Mouse (Mus musculus) stomach, embryonic 16.5 days (tissue): ENCODE results near the gene Dab2ip. TPM values are rescaled to one million over a fixed set of nuclear protein-coding genes. Genes with fewer than 3 reads are reported as not detected.

ENCODE experiments used
- ATAC-seq: fragments of 200-750 bp; cut with Nextera tagmentation; 2 replicates; pipeline ENCODE4 v1.8.0; 2017; ENCODE audit warnings: moderate number of reproducible peaks, moderate TSS enrichment; ENCODE audit not compliant: insufficient read depth, low FRiP score
- H3K27ac ChIP-seq: fragments of 300-500 bp; sonication (generic); 2 replicates; pipeline ENCODE4 v1.5.1; 2014; ENCODE audit warnings: low read length
- H3K27me3 ChIP-seq: fragments of 300-500 bp; sonication (generic); 2 replicates; pipeline ENCODE4 v1.6.1; 2014; ENCODE audit warnings: low read length, control low read depth, mixed read lengths; ENCODE audit not compliant: control insufficient read depth, insufficient read depth
- H3K36me3 ChIP-seq: fragments of 300-500 bp; sonication (generic); 2 replicates; pipeline ENCODE4 v1.6.1; 2014; ENCODE audit warnings: low read length; ENCODE audit not compliant: control insufficient read depth, insufficient read depth
- H3K4me1 ChIP-seq: fragments of 300-500 bp; sonication (generic); 2 replicates; pipeline ENCODE4 v1.6.1; 2014; ENCODE audit warnings: low read length, control low read depth, mixed read lengths; ENCODE audit not compliant: control insufficient read depth, insufficient read depth
- H3K4me2 ChIP-seq: fragments of 300-500 bp; sonication (generic); 2 replicates; pipeline ENCODE4 v1.6.1; 2014; ENCODE audit warnings: low read depth, low read length, mixed read lengths
- H3K4me3 ChIP-seq: fragments of 300-500 bp; sonication (generic); replicated peaks from 2 replicates; pipeline ENCODE4 v1.5.1; 2014; ENCODE audit warnings: mild to moderate bottlenecking, low read length
- H3K9ac ChIP-seq: fragments of 300-500 bp; sonication (generic); 2 replicates; pipeline ENCODE4 v1.6.1; 2014; ENCODE audit warnings: low read length
- H3K9me3 ChIP-seq: fragments of 300-500 bp; sonication (generic); replicated peaks from 2 replicates; pipeline ENCODE4 v1.6.1; 2016; ENCODE audit warnings: low read length, control low read depth; ENCODE audit not compliant: control insufficient read depth
- WGBS: fragments of 180-500 bp; shearing (Covaris S2); extraction: QIAGEN DNeasy Blood & Tissue Kit; methylation state at CpG from one replicate; pipeline ENCODE4 v1.1.7; 2014; 5-methylcytosine and 5-hydroxymethylcytosine counted together
- polyA plus RNA-seq: library from polyadenylated mRNA; unstranded; fragments of >200 nt; fragmentation: Nextera tagmentation; extraction: Ambion mirVana; gene quantifications from 2 replicates; pipeline ENCODE4 v1.2.1, GENCODE M21; 2015

Dab2ip gene
- polyA plus RNA-seq, 1 experiment from 2014 or later = 31.2 TPM

GRCm38 (mm10) chr2:35627298-35627898 lies 69.3 kb downstream of the Dab2ip start:
- Histone ChIP-seq H3K36me3 (no peaks in the 10 kb centered on the region), H3K27ac (peak overlapping the region; percentile 32), H3K4me3 (no peak overlapping the region), H3K4me2 (no peak overlapping the region), H3K9ac (no peak overlapping the region), H3K27me3 (no peaks in the 10 kb centered on the region), H3K4me1 (peaks cover 45% of the 10 kb centered on the region), H3K9me3 (no peaks in the 10 kb centered on the region)
- ATAC-seq = no peak
- WGBS = 37% methylated on average over 11 of the region's 11 CpGs

GRCm38 (mm10) chr2:35628052-35628451 lies 70.0 kb downstream of the Dab2ip start:
- H3K9me3 ChIP-seq = no peaks in the 10 kb centered on the region
- no peak overlapping the region; the same call in 1 of the 2 replicates for H3K27ac ChIP-seq
- H3K4me1 ChIP-seq = peaks cover 38% of the 10 kb centered on the region
- no peaks in the 10 kb centered on the region for H3K27me3 ChIP-seq
- 70% methylated on average over 7 of the region's 7 CpGs for WGBS
- no peak overlapping the region for H3K4me3 ChIP-seq
- H3K9ac ChIP-seq = no peak overlapping the region
- no peak for ATAC-seq
- no peaks in the 10 kb centered on the region for H3K36me3 ChIP-seq
- H3K4me2 ChIP-seq = no peak overlapping the region

DNA sequence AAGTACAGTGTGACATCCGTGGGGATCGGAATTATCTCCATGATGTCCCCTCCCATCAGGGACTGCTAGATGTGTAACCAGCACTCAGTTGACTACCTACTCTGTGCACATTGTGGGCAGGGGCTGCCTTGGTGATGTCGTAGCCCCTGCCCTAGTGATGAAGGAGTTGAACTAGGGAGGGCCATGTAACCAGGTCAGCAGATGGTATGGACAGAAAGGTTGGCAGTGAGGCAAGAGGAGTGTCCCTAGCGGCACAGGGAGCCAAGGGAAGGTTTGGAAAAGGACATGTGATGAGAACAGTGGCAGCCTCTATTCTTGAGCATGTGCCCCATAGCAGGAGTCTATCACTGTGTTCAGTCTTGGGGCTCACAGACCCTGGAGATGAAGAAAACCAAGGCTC lies 70.6 kb downstream of the Dab2ip start:
- no peak overlapping the region for H3K4me3 ChIP-seq
- no peaks in the 10 kb centered on the region for H3K9me3 ChIP-seq
- H3K4me2 ChIP-seq = no peak overlapping the region
- no peak for ATAC-seq
- no peaks in the 10 kb centered on the region for H3K36me3 ChIP-seq
- WGBS = 88% methylated on average over 4 of the region's 4 CpGs
- H3K27ac ChIP-seq = no peak overlapping the region
- peaks cover 32% of the 10 kb centered on the region for H3K4me1 ChIP-seq
- H3K27me3 ChIP-seq = no peaks in the 10 kb centered on the region
- H3K9ac ChIP-seq = no peak overlapping the region

DNA sequence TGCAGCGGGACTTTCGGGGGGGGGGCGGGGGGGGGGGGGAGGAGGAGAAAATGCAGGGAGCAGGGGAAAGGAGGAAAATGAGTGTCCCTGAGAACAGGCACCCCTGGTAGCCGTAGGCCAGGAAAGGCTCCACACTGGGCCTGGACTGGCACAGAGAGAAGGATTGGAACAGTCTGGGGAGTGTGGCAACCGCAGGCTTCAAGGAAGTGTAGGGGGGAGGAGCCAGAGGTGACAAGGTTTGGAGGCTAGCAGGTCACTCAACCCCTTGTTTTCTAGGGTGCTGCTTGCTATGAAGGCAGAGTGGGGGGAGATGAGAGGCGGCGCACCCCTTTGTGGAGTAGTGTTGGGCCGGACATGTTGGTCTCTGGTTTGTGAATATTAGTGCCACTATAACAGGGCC lies 71.1 kb downstream of the Dab2ip start:
- H3K4me3 ChIP-seq = no peak overlapping the region
- no peak overlapping the region for H3K9ac ChIP-seq
- H3K4me2 ChIP-seq = no peak overlapping the region
- peaks cover 28% of the 10 kb centered on the region for H3K4me1 ChIP-seq
- H3K27me3 ChIP-seq = no peaks in the 10 kb centered on the region
- 90% methylated on average over 6 of the region's 8 CpGs for WGBS
- no peak overlapping the region for H3K27ac ChIP-seq
- no peaks in the 10 kb centered on the region for H3K36me3 ChIP-seq
- ATAC-seq = no peak
- H3K9me3 ChIP-seq = no peaks in the 10 kb centered on the region

DNA sequence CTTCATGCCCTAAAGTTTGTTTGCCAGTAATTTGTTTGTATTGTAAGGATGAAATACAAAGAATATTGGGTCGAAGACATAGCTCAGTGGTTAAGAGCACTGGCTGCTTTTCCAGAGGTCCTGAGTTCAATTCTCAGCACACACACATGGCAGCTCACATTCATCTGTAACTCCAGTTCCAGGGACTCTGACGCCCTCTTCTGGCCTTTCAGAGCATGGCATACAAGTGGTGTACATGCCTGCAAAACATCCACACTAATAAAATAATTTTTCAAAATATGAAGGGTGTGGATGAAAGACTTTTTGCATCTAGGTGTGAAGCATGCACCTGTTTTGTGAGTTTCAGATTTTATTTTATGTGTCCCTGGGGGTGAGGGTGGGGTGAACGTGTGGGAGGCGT lies 75.3 kb downstream of the Dab2ip start:
- H3K9me3 ChIP-seq = no peaks in the 10 kb centered on the region
- no peaks in the 10 kb centered on the region for H3K36me3 ChIP-seq
- peaks cover 8% of the 10 kb centered on the region; the same call in 1 of the 2 replicates for H3K4me1 ChIP-seq
- H3K4me2 ChIP-seq = no peak overlapping the region
- H3K4me3 ChIP-seq = no peak overlapping the region
- 78% methylated on average over 4 of the region's 4 CpGs for WGBS
- no peak overlapping the region for H3K27ac ChIP-seq
- H3K9ac ChIP-seq = no peak overlapping the region
- no peak for ATAC-seq
- no peaks in the 10 kb centered on the region for H3K27me3 ChIP-seq

DNA sequence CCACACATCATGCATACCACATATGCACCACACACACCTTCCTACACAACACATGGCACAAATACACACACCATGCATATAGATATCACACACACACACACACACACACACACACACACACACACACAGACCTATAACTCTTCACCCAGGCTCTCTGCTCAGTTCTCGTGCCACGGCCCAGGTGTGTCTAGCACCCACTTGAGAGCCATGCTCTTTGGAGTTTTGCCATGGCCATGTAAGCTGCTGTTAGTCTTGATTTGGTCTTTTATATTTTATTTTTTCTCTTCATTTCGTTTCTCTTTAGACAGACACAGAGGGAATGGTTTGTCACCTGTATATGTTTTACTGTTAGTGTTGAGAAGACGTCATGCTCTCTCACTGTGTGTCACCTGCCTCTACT lies 76.9 kb downstream of the Dab2ip start:
- Histone ChIP-seq H3K4me2 (no peak overlapping the region), H3K9me3 (no peaks in the 10 kb centered on the region), H3K36me3 (no peaks in the 10 kb centered on the region), H3K27ac (no peak overlapping the region), H3K27me3 (no peaks in the 10 kb centered on the region), H3K4me3 (no peak overlapping the region), H3K9ac (no peak overlapping the region), H3K4me1 (peaks cover 12% of the 10 kb centered on the region)
- 81% methylated on average over 4 of the region's 4 CpGs for WGBS
- no peak for ATAC-seq

DNA sequence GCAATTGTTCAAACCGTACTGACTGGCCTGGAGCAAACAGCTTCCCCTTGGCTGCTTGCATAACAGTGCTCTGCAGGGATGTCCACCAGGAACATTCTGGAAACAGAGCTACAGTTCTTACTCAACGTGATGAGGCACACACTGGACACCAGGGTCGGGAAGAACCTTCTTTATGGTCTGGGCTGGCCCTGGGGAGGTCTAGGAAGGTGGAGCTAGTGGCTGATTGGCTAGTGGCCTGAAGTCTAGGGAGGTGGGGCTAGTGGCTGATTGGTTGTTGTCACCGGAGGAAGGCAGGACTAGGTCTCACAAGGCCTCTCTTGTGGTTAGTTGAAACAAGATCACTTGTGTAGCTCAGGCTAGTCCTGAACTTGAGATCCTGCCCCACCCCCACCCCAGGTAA lies 77.5 kb downstream of the Dab2ip start:
- 60% methylated on average over 4 of the region's 4 CpGs for WGBS
- no peaks in the 10 kb centered on the region for H3K27me3 ChIP-seq
- H3K4me3 ChIP-seq = no peak overlapping the region
- no peak for ATAC-seq
- no peak overlapping the region for H3K9ac ChIP-seq
- H3K27ac ChIP-seq = no peak overlapping the region
- H3K9me3 ChIP-seq = no peaks in the 10 kb centered on the region
- peaks cover 18% of the 10 kb centered on the region for H3K4me1 ChIP-seq
- no peak overlapping the region for H3K4me2 ChIP-seq
- H3K36me3 ChIP-seq = no peaks in the 10 kb centered on the region

DNA sequence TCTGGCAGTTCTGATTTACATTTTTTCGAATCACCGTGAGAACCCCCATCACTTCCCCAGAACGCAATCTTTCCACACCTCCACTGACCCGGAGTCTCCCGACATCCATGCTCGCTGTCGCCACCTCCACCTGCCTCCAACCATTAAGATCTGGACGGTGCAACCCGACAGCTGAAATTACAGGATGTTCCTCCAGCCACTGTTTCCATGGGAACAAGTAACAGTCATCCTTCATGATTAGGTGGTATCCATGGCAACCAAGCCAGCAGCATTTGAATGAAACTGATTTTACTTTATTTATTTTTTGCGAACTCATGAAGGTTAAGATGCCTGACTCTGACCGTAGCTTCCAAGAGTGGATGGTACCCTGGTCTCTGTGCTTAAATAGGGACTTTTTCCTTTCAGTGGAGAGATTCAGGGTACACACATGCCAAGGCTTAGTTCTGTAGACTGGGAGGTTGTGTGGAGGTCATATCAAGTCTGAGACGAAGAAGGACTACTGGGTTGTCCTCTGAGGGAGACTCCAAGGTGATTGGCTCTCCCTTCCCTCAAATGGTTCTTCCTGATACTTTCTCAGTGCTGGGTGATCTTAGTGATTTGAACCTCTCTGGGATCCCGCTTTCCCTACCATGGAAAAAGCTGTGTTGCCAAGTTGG lies 79.9 kb downstream of the Dab2ip start:
- no peak for ATAC-seq
- H3K4me3 ChIP-seq = no peak overlapping the region
- H3K4me1 ChIP-seq = peaks cover 22% of the 10 kb centered on the region
- WGBS = 71% methylated on average over 13 of the region's 13 CpGs
- H3K36me3 ChIP-seq = no peaks in the 10 kb centered on the region
- no peaks in the 10 kb centered on the region for H3K27me3 ChIP-seq
- H3K9ac ChIP-seq = no peak overlapping the region
- H3K4me2 ChIP-seq = no peak overlapping the region
- H3K27ac ChIP-seq = no peak overlapping the region
- H3K9me3 ChIP-seq = no peaks in the 10 kb centered on the region

DNA sequence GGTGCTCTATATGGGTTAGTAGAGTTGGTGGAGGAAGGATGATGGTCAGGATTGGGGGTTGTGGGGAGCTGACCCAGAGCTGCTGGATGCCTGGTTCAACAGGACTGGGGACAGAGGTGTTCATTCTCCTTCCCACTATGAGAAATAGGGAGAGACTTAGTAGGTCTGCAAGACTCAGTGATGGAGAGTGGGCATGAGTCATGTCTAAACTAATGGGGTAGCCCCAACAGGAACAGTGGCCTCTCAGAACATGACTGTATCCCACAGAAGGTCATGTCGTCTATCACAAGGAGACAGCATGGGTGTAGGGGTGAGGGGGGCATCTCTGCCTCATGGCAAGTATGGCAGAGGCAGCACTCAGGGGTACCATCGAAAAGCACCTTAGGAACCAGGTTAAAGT lies 81.7 kb downstream of the Dab2ip start:
- H3K27me3 ChIP-seq = no peaks in the 10 kb centered on the region
- H3K36me3 ChIP-seq = no peaks in the 10 kb centered on the region
- no peak for ATAC-seq
- WGBS = 82% methylated on average over 2 of the region's 2 CpGs
- no peak overlapping the region for H3K4me3 ChIP-seq
- H3K4me1 ChIP-seq = peaks cover 16% of the 10 kb centered on the region
- H3K9ac ChIP-seq = no peak overlapping the region
- H3K9me3 ChIP-seq = no peaks in the 10 kb centered on the region
- no peak overlapping the region for H3K4me2 ChIP-seq
- no peak overlapping the region for H3K27ac ChIP-seq
